Mouse (Mus musculus) olfactory bulb, adult 2 months (tissue): ENCODE measurements at regions not wholly inside any gene's neighbourhood (a gene's known extent, or its start where the extent isn't known, plus 50 kb on each side); places are given as distances from the start of the nearest gene placed in this dataset.

Experiments
- CTCF ChIP-seq: fragments of 200-500 bp; IDR thresholded peaks from 2 replicates; pipeline ENCODE4 v1.5.1; 2012; ENCODE audit warnings: low read depth, mild to moderate bottlenecking, low read length, moderate library complexity; ENCODE audit not compliant: insufficient read depth
- POLR2A ChIP-seq: fragments of 200-500 bp; IDR thresholded peaks from 2 replicates; pipeline ENCODE4 v1.6.1; 2012; ENCODE audit warnings: mild to moderate bottlenecking, low read depth, low read length, moderate library complexity; ENCODE audit not compliant: insufficient read depth

DNA sequence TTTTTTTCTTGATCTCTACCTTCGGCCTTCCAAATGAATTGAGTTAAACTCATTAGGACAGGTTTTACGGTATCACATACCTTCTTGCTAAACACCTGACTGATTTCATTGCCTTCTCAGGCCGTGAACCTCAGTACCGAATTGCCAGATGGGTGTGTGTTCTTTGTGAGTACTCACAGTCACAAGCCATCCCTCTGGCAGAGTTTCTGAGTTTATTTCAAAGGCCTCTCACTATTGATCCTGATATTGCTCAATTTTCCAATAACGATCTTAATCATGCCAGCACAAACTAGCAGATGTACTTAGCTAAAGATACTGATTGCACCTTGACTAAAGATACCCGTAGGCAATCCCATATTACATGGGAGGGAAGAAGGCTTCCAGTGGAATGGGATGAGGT lies 178.4 kb upstream of the Egln3 start:
- TF ChIP-seq POLR2A, result no peak
- TF ChIP-seq CTCF, result no peak
